Mouse (Mus musculus) erythroblast, embryonic 14.5 days (primary cell): ENCODE results near the gene Fam221b.

ENCODE experiments used
- GATA1 ChIP-seq: IDR thresholded peaks from 2 replicates; pipeline ENCODE4 v1.6.1; 2012; ENCODE audit warnings: low read length, inconsistent platforms, mixed read lengths
- TAL1 ChIP-seq: IDR thresholded peaks from 3 replicates; pipeline ENCODE4 v1.6.1; 2012; ENCODE audit warnings: low read length, inconsistent platforms, mixed read lengths

DNA sequence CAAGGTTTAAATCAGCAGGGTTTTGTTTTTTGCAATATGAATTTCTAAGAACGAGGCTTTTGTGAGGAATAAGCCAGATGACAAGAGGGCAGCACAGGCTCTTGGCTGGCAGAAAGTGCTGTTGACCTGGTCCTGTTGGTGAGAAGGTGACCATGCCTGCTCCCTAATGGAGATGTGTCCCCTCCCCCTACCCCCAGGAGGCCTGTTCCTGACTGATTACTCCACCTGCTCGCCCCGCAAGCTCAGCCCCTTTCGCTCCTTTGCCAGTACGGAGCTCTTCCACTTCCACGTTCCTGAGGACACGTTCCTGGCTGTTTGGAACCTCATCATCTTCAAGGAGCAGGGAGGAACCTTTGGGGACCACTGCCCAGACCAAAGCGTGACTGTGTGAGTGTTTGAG, 4.8 kb upstream of the Fam221b start:
- TF ChIP-seq TAL1 = no peak
- no peak for TF ChIP-seq GATA1
